Mouse (Mus musculus): ENCODE data around the gene Col8a2.

Gene Col8a2

GRCm38 (mm10) chr4:126259523-126260160, 27.0 kb upstream of the Col8a2 start:
- intact Hi-C loops (cut with DNase I): loop anchor here (2.0 to 5.0 kb wide), 3 partner anchors 33 to 172 kb away; no protein-coding TSS in a partner anchor

GRCm38 (mm10) chr4:126260520-126261201, 25.9 kb upstream of the Col8a2 start:
- intact Hi-C loops (cut with DNase I): loop anchor here (2.0 to 5.0 kb wide), 3 partner anchors 34 to 173 kb away; no protein-coding TSS in a partner anchor

- intact Hi-C loops (cut with DNase I): loop anchor here (2.0 to 5.0 kb wide), 3 partner anchors 34 to 174 kb away; no protein-coding TSS in a partner anchor
Measured at GRCm38 (mm10) chr4:126261266-126261665, 25.3 kb upstream of the Col8a2 start.

GRCm38 (mm10) chr4:126261675-126262074, 24.9 kb upstream of the Col8a2 start:
- intact Hi-C loops (cut with DNase I): loop anchor here (2.0 to 5.0 kb wide), 3 partner anchors 35 to 174 kb away; no protein-coding TSS in a partner anchor

- intact Hi-C loops (cut with DNase I): loop anchor here (5.0 kb wide), 2 partner anchors 75 to 175 kb away; no protein-coding TSS in a partner anchor
Measured at GRCm38 (mm10) chr4:126262119-126262807, 24.3 kb upstream of the Col8a2 start, which contains the start of gene Trappc3. Trappc3 (plus strand) TSS chr4:126262325.

GRCm38 (mm10) chr4:126269292-126269691, 17.3 kb upstream of the Col8a2 start:
- intact Hi-C loops (cut with DNase I): loop anchor here (5.0 kb wide), 1 partner anchor 33 kb away; no protein-coding TSS in a partner anchor

- intact Hi-C loops (cut with DNase I): no loop called here
Measured at GRCm38 (mm10) chr4:126273753-126274152, 12.8 kb upstream of the Col8a2 start.

- intact Hi-C loops (cut with DNase I): loop anchor here (5.0 kb wide), 1 partner anchor 37 kb away; no protein-coding TSS in a partner anchor
Measured at GRCm38 (mm10) chr4:126275081-126275480, 11.5 kb upstream of the Col8a2 start.

GRCm38 (mm10) chr4:126275681-126276131, 10.9 kb upstream of the Col8a2 start:
- intact Hi-C loops (cut with DNase I): loop anchor here (5.0 kb wide), 1 partner anchor 37 kb away; no protein-coding TSS in a partner anchor

- intact Hi-C loops (cut with DNase I): loop anchor here (5.0 kb wide), 1 partner anchor 34 kb away; no protein-coding TSS in a partner anchor
Measured at GRCm38 (mm10) chr4:126277906-126278564, 8.6 kb upstream of the Col8a2 start.

- intact Hi-C loops (cut with DNase I): loop anchor here (5.0 kb wide), 1 partner anchor 34 kb away; no protein-coding TSS in a partner anchor
Measured at GRCm38 (mm10) chr4:126278565-126278915, 8.1 kb upstream of the Col8a2 start.

GRCm38 (mm10) chr4:126278961-126279360, 7.6 kb upstream of the Col8a2 start:
- intact Hi-C loops (cut with DNase I): loop anchor here (5.0 kb wide), 1 partner anchor 33 kb away; no protein-coding TSS in a partner anchor

- intact Hi-C loops (cut with DNase I): no loop called here
Measured at GRCm38 (mm10) chr4:126281706-126282105, 4.9 kb upstream of the Col8a2 start.

- intact Hi-C loops (cut with DNase I): no loop called here
Measured at GRCm38 (mm10) chr4:126283582-126283981, 3.0 kb upstream of the Col8a2 start.

GRCm38 (mm10) chr4:126287302-126287995, 856 bp downstream of the Col8a2 start:
- intact Hi-C loops (cut with DNase I): no loop called here

- intact Hi-C loops (cut with DNase I): no loop called here
Measured at GRCm38 (mm10) chr4:126288085-126288666, 1.6 kb downstream of the Col8a2 start.

GRCm38 (mm10) chr4:126290314-126290713, 3.7 kb downstream of the Col8a2 start:
- intact Hi-C loops (cut with DNase I): no loop called here

- intact Hi-C loops (cut with DNase I): no loop called here
Measured at GRCm38 (mm10) chr4:126291196-126291595, 4.6 kb downstream of the Col8a2 start.

GRCm38 (mm10) chr4:126295152-126295551, 8.6 kb downstream of the Col8a2 start:
- intact Hi-C loops (cut with DNase I): no loop called here

- intact Hi-C loops (cut with DNase I): no loop called here
Measured at GRCm38 (mm10) chr4:126295937-126296336, 9.3 kb downstream of the Col8a2 start.
